Mouse (Mus musculus): ENCODE data around the gene Plppr3.

Plppr3 gene

GRCm38 (mm10) chr10:79874290-79874862 lies at the start of gene Plppr3, which contains the start of gene Prtn3:
Gene Plppr3, minus strand, starts transcription at chr10:79874634.
Gene Prtn3, plus strand, starts transcription at chr10:79874476.
- peak; percentile 86 to 93 for DNase-seq

GRCm38 (mm10) chr10:79921572-79921971 lies 47.1 kb upstream of the Plppr3 start:
- peak in 1 of 2 experiments; percentile 37 for DNase-seq

- no peak for DNase-seq
These were observed 46.6 kb upstream of the Plppr3 start, which contains the start of gene R3hdm4 for GRCm38 (mm10) chr10:79920958-79921535. Gene R3hdm4, minus strand, starts transcription at chr10:79921208.

- peak in 1 of 2 experiments; percentile 19 for DNase-seq
These were observed 45.8 kb upstream of the Plppr3 start for GRCm38 (mm10) chr10:79920056-79920890.

GRCm38 (mm10) chr10:79919251-79919849 lies 44.9 kb upstream of the Plppr3 start:
- peak in 1 of 2 experiments; percentile 34 for DNase-seq

GRCm38 (mm10) chr10:79918231-79919078 lies 44.0 kb upstream of the Plppr3 start:
- peak; percentile 81 to 84 for DNase-seq

- DNase-seq: no peak
These were observed 43.2 kb upstream of the Plppr3 start for GRCm38 (mm10) chr10:79917532-79918100.

GRCm38 (mm10) chr10:79916808-79917531 lies 42.5 kb upstream of the Plppr3 start, which contains the start of gene Kiss1r:
Gene Kiss1r, plus strand, starts transcription at chr10:79916971.
- DNase-seq: peak; percentile 92

GRCm38 (mm10) chr10:79916081-79916480 lies 41.6 kb upstream of the Plppr3 start:
- DNase-seq: peak; percentile 30 to 43

GRCm38 (mm10) chr10:79914948-79915596 lies 40.6 kb upstream of the Plppr3 start:
- peak; percentile 35 to 56 for DNase-seq

GRCm38 (mm10) chr10:79914131-79914947 lies 39.9 kb upstream of the Plppr3 start:
- DNase-seq: peak; percentile 54 to 68

- no peak for DNase-seq
These were observed 38.0 kb upstream of the Plppr3 start for GRCm38 (mm10) chr10:79912412-79912811.

- no peak for DNase-seq
These were observed 36.1 kb upstream of the Plppr3 start, which contains the start of gene Gm26602 for GRCm38 (mm10) chr10:79910556-79910955. Gene Gm26602, plus strand, starts transcription at chr10:79910856.

- DNase-seq: peak; percentile 41 to 72
These were observed 34.9 kb upstream of the Plppr3 start for GRCm38 (mm10) chr10:79909092-79909922.

GRCm38 (mm10) chr10:79908167-79909091 lies 34.0 kb upstream of the Plppr3 start, which contains the start of gene Med16:
Gene Med16, minus strand, starts transcription at chr10:79908923.
- peak; percentile 98 for DNase-seq

GRCm38 (mm10) chr10:79907415-79907814 lies 33.0 kb upstream of the Plppr3 start:
- DNase-seq: peak in 1 of 2 experiments; percentile 13

- peak in 1 of 2 experiments; percentile 30 for DNase-seq
These were observed 32.3 kb upstream of the Plppr3 start for GRCm38 (mm10) chr10:79906712-79907111.
